Mouse (Mus musculus): ENCODE data around the gene Nfatc2.

The Nfatc2 gene

DNA sequence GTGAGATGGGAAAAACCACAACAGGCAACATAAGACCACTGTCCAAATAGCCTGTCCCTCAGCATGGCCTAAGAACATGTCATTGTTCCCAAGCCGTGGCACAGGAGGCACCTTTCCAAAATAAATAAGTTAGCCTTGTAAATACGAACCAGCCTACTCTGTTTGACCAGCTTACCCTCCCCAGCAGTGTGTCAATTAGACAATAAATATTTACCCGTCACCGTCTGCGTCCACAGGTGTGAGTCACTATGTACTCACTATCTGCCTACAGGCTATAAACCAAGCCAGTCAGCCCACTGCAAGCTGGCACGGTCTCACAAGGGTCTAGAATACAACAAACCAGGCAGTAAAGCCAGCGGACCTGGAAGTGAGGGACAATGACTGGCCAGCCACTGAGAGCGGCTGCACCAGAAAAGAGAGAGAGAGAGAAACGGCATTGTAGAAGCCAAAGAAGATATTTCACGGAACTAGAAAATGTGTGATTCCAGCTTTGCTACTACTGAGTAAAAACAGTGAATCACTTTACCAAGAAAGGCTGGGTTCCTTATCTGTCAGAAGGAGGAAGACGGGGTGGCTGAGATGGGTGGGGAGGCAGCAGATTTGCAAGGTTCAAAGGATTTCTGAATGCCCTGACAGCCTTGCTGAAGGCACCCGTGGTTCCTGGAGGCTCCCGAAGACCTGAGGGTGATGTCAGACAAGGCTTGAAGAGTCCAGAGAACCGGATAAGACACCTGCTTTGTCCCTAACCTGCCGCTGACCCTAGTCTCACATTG, 69.2 kb downstream of the Nfatc2 start:
- CTCF ChIA-PET: no interaction called here

DNA sequence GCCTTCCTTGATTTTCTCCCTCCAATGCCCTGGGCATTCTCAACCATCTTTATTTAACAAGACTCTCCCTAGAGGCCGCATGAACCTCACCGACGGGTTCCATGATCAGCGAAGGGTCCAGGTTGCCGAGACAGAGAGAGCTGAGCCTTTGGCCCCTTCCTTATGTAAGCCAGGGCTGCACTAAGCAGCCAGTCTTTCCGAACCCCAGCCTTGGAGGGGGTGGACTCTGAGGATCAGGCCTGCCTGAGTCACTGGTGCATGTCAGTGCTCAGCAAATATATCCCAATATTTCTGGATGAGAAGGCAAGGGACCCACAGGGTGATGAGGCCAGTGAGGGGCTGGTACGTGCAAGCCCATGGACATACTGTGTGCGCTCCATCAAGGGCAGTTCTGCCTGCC, 72.9 kb downstream of the Nfatc2 start:
- CTCF ChIA-PET: no interaction called here

DNA sequence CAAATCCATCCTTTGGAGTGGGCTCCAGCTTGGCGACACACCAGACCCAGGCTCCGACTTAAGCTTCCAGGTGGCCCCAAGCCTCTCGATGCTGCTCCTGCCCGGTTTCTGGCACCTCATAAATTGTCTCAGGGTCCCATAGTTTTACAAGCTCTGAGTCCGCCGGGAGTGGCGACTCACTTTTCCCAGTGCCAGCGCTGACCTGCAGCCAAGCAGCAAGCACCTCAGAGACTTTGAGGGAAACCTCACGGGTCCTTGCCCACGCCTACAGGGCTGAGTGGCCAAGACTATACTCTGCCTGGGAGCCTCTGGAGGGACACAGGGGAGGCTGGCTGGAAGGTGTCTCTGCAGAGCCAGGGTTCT, 74.0 kb downstream of the Nfatc2 start:
- CTCF ChIA-PET: interaction anchor here (0.7 kb wide), 1 partner anchor 76 kb away, joined by 19 read pairs; no protein-coding TSS in a partner anchor

DNA sequence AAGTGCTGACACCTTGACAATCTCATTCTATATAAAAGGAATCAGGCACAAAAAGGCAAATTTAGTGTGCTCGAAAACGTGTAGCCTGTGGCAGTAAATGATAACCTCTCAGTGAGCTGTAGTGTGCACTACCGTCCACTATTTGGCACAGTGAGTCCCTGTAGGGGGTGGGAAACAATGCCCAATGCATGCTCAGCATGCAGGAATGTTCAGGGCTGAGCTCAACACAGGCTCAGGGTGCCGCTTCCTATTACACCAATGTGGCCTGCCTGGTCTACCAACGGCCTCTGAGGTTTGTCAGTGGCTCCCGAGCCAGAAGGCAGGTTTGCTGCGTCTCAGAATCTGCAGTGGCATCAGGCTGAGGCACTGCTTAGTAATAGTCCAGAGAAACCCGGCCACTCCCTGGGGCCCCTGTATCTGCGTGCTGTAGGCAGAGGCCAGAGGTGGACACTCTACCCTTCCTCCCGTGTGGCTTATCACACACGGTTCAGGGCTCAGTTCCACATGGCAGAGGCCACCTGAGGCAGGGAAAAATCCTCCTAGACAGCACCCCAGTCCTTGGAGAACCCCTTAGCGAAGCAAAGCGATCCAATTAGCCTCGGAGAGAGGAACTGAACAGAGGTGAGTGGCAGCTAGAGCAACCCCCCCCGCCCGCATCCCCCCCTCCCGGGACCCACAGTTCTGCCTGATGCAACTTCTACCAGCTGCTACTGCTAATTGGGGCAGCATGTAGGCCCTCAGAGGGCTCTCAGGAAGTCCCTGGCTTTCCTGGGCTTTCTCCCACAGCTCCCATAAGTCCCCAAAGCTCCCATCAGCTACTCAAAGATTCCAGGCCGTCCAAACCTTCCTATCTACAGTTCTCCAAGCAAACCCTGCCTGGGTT, 74.7 kb downstream of the Nfatc2 start:
- CTCF ChIA-PET: interaction anchor here (0.5 to 0.7 kb wide), 2 partner anchors 32 to 76 kb away, joined by 13 to 19 read pairs; no protein-coding TSS in a partner anchor

DNA sequence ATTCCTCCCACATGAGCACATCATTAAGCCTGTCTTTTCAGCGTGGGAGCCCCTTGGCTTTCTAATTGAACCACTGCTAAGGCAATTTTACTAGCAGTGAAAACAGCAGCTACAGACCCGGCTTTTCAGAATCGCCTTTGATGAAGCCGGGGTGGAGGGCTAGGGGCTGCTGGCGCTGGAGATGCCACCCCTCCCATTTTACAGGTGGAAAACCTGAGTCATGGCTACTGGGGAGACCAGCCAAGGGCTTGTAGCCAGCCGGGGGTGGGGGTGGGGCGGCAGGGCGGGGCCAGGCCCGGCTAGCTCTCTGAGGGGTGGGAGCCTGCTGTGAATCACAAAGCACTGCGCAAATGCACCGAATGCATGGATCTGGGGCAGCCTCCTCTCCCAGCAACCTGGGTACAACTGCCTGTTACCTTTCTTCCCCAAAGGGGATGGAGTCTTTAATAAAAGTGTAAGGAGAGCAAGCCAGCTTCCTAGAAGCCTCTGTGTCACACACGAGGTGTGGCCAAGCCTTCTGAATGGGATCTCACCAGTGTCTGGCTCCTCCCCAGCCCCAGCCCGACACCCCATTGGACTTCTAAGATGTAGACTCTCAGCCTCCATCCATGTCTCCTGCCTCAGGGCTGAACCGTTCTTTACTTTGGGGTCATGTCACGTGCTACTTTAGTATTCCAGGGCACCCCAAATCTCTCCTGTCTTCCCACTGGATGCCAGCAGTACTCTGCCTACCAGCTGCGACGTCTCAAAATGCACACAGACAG, 75.9 kb downstream of the Nfatc2 start:
- CTCF ChIA-PET: interaction anchor here (0.5 kb wide), 1 partner anchor 30 kb away, joined by 13 read pairs; no protein-coding TSS in a partner anchor

DNA sequence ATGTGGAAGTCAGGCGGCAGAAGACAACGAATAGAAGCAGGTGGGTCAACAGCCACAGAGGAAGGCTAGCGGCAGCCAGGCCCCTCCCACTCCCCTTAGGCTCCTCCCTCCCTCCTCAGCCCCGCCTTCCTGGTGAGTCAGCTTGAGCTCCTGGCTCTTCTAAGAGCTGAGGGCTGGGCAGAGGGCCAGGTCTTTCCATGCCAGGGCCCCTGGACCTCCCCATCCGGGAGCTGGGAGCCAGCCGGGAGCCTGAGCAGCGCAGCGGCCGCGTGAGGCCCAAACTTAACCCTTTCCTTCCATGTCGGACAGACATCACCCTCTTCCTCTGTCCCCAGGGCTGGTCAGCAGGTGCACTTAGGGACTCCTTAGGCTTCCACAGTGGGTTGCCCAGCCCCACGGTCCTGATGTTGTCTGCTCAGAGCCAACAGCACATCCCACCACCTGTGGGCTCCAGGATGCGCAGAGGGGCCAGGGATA, 76.5 kb downstream of the Nfatc2 start:
- CTCF ChIA-PET: no interaction called here

DNA sequence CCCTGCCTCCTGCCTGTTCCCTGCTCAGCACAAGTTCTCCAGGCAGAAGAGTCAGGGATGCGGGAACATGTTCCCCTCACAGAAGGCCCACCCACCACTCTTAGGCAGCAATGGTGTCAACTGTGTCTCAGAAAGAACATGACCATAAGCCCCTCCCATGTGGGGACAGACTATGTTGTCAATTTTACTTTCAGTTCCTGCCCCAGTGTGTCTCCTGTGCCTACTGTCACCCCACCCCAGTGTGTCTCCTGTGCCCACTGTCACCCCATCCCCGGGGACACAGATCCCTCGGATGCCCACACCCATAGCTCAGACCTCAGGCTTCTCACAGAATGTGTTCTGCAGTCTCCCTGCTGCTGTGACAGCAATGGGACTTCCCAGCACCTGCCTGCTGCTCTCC, 79.2 kb downstream of the Nfatc2 start:
- CTCF ChIA-PET: no interaction called here

DNA sequence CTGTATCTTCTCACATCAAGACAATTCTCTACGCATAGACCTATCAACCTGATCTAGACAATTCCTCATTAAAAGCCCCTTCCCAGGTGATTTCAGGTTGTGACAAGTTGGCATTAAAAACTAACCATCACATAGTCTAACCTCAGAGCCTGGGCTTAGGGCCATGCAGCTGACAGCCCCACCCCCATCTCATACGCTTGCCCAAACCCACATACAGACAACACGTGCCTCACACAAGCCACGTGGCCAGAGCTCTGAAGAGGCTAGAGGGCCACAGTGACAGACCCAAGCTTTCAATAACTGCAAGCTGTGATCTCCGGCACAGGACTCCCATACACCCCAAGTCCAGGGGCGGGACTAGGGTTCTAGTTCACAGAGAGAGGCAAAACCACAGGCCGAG, 80.7 kb downstream of the Nfatc2 start:
- CTCF ChIA-PET: no interaction called here

DNA sequence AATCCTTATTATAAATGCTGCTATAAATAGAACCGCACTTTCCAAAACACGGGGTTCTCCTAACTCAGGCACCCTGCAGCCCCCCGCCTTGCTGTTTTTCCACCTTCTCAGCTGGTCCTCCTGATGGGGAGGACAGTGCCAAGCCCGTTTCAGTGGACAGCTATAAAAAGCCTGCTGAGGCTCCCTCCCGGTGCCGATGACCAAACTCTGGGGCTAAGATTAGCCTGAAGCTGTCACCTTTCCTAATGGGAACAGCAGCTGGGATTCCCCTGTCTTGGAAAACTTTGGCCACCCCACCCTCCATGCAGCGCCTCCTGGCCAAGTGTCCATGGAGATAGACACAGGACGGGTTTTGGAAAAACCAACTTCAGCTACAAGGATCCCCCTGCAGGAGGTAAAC, 81.9 kb downstream of the Nfatc2 start:
- CTCF ChIA-PET: interaction anchor here (0.8 kb wide), 1 partner anchor 30 kb away, joined by 4 read pairs; no protein-coding TSS in a partner anchor

DNA sequence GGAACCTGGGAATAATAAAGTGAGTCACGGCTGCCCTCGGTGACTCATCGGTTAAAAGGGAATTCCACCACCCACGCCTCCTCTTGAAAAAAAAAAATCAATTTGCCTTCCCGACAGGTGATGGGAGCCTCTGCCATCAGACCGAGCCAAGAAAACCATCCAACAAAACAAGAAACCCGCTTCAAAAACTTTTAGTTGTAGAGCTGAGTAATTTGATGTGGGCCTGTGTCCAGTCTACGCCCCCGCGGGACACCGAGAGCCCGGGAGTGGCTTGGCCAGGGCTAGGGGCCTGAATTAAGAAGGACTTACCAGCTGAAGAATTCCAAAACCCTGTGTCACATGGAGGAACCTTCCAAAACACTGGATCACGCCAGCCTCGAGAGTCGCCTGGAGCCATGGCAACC, 83.2 kb downstream of the Nfatc2 start:
- CTCF ChIA-PET: no interaction called here

DNA sequence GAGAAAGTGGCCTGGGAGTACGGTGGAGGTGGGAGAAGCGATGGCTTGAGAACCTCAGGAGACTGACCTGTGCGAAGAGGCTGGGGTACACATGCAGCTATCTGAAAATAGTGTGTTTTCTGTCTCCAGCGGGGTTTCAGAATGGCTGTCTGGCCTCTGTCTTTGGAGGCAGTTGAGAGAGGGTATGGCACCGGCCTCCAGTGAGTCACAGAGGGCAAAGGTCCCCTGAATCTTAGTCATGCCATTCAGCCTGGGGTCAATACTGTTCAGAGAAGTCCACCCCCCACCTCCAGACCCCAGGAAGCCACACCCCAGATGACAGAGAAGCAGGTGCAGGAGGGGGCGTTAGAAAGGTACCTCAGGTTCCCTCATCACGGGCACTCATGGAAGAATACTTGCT, 83.7 kb downstream of the Nfatc2 start:
- CTCF ChIA-PET: no interaction called here

DNA sequence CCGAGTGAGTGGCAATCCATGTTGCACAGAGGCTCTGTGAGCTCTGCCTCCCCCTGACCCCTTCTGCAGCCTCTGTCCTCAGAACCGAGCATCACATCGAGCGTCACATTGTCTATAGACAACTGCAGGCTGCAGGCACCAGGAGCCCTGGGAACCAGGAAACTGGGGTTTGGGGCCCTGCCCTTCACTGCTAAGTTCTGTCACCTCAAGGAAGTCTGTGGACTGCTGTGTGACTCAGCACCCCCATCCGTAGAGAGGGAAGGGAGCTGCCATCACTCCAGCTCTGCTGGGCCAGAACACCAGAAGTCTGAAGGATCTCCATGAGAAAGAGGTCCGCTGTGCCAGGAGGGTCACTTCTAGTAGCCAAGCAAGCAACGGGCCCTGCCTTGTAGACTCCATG, 84.7 kb downstream of the Nfatc2 start:
- CTCF ChIA-PET: no interaction called here

DNA sequence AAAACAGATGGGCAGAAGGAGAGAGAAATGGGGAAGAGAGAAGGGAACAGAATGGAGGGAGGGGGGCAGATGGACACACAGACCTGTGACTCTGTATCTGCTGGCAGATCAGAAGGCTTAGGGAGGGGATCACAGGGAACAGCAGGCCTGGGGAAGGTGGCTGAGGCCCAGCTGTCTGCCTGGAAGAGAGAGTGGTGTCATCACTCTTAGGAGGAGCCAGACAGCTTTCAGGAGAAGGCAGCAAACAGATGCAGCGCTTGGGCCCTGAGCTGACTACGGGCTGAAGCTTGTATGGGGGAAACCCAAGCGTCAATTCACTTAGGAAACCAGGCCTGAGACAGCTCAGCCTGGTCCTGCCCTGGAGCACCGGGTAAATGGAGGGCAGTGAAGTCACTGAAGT, 86.0 kb downstream of the Nfatc2 start:
- CTCF ChIA-PET: no interaction called here

DNA sequence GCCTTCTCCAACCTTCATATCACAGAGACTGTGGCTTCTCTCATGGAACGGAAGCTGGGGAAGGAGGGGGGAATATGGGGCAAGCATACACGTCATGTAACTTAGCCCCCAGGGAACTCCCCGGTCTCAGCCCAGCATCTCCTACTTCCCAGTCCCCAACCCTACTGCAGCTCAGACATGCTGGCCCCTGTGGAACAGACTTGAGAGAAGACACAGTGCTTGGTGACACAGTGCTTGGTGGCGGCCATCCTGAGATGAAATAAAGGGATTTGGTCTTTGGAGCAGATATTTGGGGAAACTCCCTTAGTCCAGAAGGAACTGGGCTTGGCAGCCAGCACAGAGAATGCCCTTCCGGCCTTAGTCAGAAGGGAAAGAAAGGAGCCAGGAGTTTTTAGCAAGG, 87.3 kb downstream of the Nfatc2 start:
- CTCF ChIA-PET: no interaction called here

DNA sequence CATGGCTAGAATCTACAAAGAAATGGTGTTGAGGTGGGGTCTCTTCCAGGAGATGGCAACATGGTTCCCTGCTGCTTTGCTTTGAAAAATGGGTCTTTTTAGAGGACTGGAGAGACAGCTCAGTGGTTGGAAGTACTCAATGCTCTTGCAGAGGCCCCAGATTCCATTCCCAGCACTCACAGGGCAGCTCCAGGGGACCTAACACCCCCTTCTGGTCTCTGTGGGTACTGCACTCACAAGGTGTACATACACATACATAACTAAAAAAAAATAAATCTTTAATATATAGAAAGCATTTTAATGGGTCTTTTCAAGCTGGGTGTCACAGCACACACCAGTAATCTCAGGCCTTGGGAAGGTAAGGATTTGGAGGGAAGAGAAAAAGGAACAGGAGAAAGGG, 89.9 kb downstream of the Nfatc2 start:
- CTCF ChIA-PET: no interaction called here

DNA sequence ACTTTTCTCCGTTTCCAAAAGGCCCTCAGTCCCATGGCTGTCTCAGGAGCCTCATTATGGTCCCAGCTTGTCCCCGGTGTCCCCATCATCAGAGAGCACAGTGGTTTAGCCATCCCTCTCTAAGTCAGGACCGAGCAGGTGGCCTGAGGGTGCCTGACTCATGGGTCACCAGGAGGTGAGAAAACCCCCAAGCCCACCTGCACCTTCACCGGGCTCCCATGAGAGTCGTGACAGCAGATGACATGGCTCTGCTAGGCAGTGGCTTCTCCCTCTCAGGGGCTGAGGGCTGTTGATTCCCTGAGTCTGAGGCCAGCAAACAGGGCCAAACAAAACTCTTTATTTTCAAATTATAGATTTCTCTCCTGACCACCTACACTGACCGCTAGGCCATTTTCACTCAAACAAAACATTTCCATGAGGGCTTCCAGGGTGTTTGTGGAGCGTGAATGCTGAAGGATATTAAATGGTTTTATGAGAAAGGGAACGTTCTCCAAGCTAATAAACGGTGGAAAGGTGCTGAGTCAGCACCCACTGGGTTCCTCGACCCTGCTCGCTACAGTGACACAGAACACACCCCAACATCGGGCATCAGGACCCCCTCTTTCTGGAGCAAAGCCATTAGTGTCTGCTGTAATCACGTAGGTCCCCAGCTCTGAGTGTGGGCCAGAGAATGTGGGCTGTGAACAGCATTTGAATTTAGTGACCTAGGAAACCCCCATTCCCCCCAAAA, 92.8 kb downstream of the Nfatc2 start:
- CTCF ChIA-PET: no interaction called here

DNA sequence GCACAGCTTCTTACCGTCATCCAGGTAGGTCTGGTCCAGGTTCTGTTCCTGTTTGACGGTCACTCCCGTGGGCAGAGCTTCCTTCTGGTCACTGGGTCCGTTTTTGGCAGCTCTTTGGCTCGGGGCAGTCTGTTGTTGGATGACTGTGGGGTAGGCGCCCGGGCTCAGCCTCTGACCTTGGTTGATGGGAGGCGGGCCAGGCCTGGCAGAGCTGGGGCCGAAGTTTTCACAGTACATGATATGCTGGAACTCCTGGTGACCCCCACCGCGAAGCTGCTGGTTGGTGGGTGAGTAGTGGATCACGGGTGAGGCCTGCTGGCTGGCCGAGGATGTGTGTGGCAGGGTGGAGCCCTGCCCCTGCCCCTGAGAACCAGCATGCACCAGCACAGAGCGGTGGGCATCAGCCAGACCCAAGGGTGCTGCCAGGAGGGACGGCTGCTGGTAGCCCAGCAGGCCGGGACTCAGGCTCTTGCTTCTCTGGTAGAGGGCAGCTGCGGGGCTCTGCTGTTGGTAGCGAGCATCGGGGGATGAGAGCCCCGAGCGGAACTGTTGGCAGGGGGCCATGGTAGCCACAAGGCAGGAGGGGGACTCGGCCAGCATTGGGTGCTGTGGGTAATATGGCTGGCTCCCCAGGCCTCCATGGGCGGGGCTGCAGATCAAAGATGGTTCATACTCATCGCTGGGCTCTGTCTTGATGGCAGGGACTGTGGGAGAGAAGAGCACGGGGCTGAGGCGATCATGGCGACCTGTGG, 96.8 kb downstream of the Nfatc2 start:
- CTCF ChIA-PET: no interaction called here

DNA sequence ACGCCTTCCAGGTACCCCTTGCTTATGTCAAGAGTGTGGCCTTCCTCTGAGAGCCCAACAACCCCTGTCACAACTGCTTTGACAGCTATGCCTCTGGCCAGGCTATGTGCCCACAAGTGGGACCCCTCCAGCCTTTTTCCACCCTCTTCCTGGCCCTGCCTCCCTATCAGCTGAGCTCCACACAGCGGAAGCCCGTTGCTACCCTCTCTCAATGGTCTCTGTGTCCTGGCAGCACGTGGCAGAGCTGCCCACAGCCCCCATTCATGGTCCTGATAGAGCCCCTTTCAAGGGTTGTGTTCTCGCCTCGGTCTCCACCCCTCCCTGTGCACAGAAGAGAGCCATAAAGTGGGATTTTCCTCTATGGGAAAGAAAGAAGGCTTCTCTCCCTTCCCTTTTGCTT, 97.7 kb downstream of the Nfatc2 start:
- CTCF ChIA-PET: no interaction called here

DNA sequence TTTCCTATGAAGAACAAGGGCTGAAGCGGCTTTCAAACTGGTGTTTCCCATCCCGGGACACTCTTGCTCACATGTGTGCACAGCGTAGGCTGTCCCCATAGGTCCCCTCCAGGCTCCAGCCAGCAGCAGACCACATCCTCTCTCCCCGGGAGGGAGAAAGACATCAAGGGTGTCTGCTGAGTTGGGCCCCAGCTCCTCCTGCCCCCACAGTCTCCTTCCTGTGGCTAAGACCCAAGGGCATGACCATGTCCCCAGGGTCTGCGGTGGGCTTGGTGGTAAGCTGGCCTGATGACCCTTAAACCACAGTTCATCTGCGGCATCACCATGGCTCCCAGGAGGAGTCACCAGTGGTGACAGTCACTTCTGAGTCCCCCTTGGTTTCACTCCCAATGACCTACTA, 100.7 kb downstream of the Nfatc2 start:
- CTCF ChIA-PET: no interaction called here

DNA sequence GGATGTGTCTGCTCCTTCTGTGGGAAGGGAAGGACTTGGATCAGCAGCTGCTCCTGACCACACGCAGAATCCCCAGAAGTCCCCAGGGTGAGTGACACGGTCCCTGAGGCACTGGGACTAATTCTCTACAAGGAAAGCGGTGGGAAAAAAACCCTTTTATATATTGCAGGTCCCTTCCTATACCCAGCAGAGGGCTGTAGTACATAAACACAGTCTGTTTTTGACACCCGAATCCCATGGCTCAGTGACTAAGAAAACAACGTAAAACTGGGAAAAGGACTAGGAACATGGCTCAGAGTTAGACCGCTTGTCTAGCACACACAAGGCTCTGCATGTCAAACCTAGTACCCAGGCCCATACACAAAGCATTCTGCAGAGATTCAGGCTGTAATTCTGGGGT, 101.2 kb downstream of the Nfatc2 start:
- CTCF ChIA-PET: no interaction called here

DNA sequence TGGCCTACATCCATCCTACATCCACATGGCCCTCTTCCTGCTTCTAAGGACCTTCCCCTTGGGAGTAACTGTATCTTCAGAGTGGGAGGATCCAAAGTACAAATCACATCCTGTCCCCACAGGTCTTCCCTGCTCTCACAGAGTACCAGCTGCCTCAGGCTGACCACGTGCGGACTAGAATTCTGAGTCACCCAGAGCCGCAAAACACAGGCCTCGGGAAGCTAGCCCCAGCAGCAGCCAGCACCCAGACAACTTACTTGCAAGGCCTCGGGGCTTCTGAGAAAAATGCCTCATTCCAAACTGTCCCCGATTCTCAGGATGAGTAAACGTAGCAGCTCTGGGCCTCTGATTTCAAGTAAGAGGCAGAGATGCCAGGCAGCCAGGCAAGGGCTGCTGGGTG, 109.7 kb downstream of the Nfatc2 start:
- CTCF ChIA-PET: no interaction called here

Measured in spleen, embryonic (tissue).